Mouse (Mus musculus) liver, postnatal 0 days (tissue): ENCODE measurements around the gene Taar9.

Experiments used
- CTCF ChIP-seq: sonication (generic); IDR thresholded peaks from 2 replicates; pipeline ENCODE4 v1.5.1; 2016; ENCODE audit warnings: antibody characterized with exemption, low read depth
- EP300 ChIP-seq: IDR thresholded peaks from 2 replicates; pipeline ENCODE4 v1.6.1; 2016; ENCODE audit warnings: antibody characterized with exemption, low read depth, mild to moderate bottlenecking

DNA sequence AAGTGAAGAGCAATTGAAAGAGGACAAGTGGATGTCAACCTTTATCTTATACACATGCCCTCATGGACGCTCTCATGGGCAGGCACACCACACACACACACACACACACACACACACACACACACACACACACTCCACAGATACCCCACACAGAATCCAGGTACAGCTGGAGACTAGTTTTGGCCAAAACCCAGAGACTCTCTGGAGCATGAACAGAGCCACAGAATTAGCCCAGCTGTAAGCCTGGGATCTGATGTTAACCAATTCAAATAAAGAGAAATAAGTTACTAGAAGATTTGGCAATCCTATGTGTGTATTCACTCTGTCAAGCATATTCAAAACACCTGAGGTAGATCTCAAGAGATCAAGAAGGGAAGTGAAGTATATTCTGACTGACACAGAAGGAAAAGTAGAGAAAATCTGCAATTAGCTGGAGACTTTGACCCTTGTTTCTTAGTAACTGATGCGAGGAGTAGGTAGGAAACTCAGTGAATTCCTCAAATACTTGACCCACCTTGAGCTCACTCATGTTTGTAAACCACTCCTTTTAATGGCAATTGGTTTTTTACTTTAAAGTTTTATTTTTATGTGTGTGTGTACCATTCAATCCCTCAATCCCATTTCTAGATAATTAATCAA is 29.4 kb upstream of the Taar9 start:
- TF ChIP-seq CTCF (no peak), EP300 (no peak)
